Mouse (Mus musculus) myocyte (in vitro differentiated cells): ENCODE data around the gene Tub.

ENCODE experiments used
- MAX ChIP-seq: IDR thresholded peaks from one replicate; pipeline ENCODE4 v1.6.1; 2011; ENCODE audit warnings: low read depth, mild to moderate bottlenecking, control low read depth
- MYOG ChIP-seq, 3 experiments: IDR thresholded peaks; one replicate each; pipeline ENCODE4 v1.6.1; 2011; ENCODE audit warnings: control low read depth in 2 of 3, low read depth in 2 of 3, mild to moderate bottlenecking in 2 of 3; ENCODE audit not compliant: insufficient read length in 2 of 3, control insufficient read depth in 1 of 3, insufficient read depth in 1 of 3
- POLR2A ChIP-seq: IDR thresholded peaks from one replicate; pipeline ENCODE4 v1.6.1; 2011; ENCODE audit warnings: low read depth, mild to moderate bottlenecking, control low read depth, moderate library complexity; ENCODE audit not compliant: insufficient read length
- POLR2AphosphoS2 ChIP-seq: IDR thresholded peaks from one replicate; pipeline ENCODE4 v1.6.1; 2011; ENCODE audit warnings: low read depth, control low read depth; ENCODE audit not compliant: insufficient read length
- SRF ChIP-seq: IDR thresholded peaks from one replicate; pipeline ENCODE4 v1.6.1; 2011; ENCODE audit warnings: low read depth; ENCODE audit not compliant: control insufficient read depth, insufficient read length
- TCF12 ChIP-seq: IDR thresholded peaks from one replicate; pipeline ENCODE4 v1.6.1; 2011; ENCODE audit warnings: mild to moderate bottlenecking, control low read depth; ENCODE audit not compliant: poor library complexity, insufficient read depth, severe bottlenecking
- USF1 ChIP-seq: IDR thresholded peaks from one replicate; pipeline ENCODE4 v1.6.1; 2011; ENCODE audit warnings: low read depth, mild to moderate bottlenecking, control low read depth, moderate library complexity

DNA sequence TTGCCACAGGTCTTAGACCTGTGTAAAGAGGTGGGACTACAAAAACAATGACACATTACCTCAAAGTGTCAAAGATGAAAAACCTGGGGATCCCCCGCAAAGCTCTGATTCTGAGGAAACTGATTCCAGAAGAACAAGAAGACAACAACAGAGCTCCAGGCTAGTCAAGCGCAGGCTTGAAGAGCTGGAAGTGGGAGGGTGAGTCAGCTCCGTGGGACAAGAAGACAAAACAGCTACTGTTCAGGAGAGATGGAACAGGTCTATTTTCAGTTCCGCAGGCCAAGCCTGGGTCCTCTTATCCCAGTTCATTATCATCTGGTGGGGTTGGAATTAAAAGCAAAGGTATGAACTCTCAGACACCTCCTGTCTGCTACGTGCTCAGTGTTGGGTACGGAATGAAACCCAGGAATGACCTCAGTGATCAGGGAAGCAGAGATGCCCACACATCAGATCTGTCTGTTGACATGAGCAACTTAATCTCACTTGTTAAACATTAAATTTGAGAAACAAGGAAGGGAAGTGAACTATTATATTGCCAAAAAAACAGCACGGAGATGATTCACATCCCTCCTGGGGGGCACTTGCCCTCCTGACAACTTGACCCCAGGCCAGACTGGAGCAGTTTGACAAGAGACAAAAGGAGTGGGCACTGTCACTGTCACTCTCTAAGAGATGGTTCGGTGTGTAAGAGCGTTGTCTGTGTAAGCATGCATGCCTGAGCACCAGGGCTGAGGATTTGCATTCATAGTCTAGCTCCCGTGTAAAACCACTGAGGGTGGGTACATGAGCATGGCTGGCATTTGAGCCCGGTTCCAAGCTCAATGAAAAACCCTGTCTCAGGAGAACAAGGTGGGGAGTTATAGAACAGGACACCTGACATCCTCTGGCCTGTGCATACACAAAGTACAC lies 21.6 kb upstream of the Tub start:
- TF ChIP-seq POLR2A (no peak), USF1 (no peak), TCF12 (no peak), MYOG (IDR thresholded peaks at IDR 0.05; ENCODE audit: control insufficient read depth in 1 of 3, insufficient read depth in 1 of 3, insufficient read length in 2 of 3, low read depth in 2 of 3) (no peak), SRF (no peak), POLR2AphosphoS2 (no peak), MAX (no peak)
